Mouse (Mus musculus) Muller cell, postnatal 12 days (primary cell): ENCODE results near the gene Klhl8.
A peak's percentile ranks its signal among the peaks of the same experiment; 100 is the strongest.
"Not testable (repeated sequence)": the region's sequence is repeated elsewhere in the genome, so short reads cannot be mapped to it uniquely, and the experiment has no call there.

ENCODE experiments used
- DNase-seq: peaks from one replicate; pipeline ENCODE4 v3.0.0-alpha.2; 2015; ENCODE audit errors: inconsistent ontology term

Gene Klhl8

GRCm38 (mm10) chr5:103910748-103911409 lies at the start of gene Klhl8:
Gene Klhl8 (minus strand): TSS chr5:103911259.
- DNase-seq, result peak; percentile 95

DNA sequence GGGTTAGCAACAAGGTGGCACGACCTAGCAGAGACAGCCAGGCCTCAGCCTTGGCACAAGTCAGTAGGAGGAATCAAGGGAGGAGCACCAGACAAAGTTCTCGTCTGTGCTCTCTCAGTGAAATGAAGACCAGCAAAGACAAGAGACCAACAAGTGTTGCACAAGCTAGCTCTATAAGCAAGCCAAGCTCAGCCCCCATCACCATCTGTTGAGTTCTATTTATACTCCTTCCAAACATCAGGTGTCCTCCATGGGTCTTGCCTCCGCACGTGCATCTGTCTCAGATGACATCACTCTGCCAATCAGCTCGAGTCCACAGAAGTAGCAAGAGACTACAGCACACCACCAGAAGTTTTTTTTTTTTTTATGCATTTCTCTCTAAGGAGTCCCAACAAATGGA lies 43.6 kb upstream of the Klhl8 start:
- no peak for DNase-seq

DNA sequence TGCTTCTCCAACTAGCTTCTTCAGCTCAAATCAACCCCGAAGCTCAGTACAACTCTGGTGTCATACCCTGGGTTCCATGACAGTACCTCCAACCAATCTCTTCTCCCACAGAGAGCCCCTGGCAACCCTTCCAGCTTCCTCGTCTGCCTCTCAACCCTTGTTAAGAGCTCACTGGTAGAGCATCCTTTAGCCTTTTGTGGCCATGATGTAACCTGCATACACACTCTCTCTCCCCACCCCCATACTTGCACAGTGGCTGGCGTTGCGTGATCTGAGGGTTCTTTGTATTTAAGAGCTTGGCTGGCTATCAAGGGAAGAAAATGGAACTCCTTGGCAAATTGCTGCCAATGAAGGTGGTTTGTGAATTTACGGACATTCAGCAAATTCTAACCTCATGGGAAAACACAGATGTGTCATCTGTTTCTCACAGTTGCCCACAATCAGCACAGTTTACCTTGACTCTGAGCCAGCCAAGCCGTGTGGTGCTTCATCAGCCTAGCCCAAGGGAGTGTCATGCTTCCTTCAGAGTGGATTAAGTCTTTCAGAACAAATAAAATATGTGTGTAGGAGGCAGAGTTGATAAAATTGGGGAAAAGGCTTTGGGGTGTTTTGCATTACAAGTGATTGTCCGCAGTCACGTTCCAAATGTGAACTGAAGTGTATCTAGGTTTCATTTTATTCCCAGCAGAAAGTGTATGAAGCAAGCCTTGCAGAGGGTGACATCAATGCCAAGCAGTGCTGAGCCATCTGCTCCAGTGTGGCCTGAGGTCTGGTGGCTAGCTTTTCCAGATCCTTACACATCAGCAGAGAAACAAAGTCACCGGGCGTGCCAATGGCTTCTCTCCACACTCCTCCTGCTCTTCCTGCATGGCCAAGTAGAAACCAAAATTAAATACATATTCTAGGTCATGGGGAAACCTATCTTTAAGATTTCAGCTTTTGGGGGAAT lies 42.4 kb upstream of the Klhl8 start:
- peak; percentile 40 for DNase-seq

GRCm38 (mm10) chr5:103950138-103950537 lies 39.1 kb upstream of the Klhl8 start:
- DNase-seq, result not testable (repeated sequence)

- peak; percentile 73 for DNase-seq
These were observed 32.1 kb upstream of the Klhl8 start for GRCm38 (mm10) chr5:103943183-103943582.

DNA sequence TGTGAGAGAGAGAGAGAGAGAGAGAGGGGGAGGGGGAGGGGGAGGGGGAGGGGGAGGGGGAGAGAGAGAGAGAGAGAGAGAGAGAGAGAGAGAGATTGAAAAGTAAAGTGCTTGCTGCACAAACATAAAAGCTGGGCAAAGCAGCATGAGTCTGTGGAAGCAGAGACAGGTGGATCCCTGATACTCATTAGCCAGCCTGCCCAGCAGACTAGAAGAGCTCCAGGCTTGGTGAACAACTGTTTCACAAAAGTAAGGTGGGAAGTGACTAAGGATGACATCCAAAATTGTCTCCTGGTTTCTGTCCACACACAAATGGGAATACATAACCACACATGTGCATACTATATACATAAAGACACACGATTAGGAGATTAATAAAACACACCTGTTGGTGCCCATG lies 28.8 kb upstream of the Klhl8 start:
- no peak for DNase-seq

GRCm38 (mm10) chr5:103939350-103939652 lies 28.2 kb upstream of the Klhl8 start:
- DNase-seq, result no peak

- DNase-seq, result peak; percentile 85
These were observed 27.7 kb upstream of the Klhl8 start for GRCm38 (mm10) chr5:103938547-103939349.

GRCm38 (mm10) chr5:103936906-103937589 lies 26.0 kb upstream of the Klhl8 start:
- DNase-seq, result peak; percentile 25

GRCm38 (mm10) chr5:103931924-103932323 lies 20.9 kb upstream of the Klhl8 start:
- DNase-seq, result not testable (repeated sequence)

- no peak for DNase-seq
These were observed 19.5 kb upstream of the Klhl8 start for GRCm38 (mm10) chr5:103930511-103930910.

GRCm38 (mm10) chr5:103928196-103928550 lies 17.1 kb upstream of the Klhl8 start:
- DNase-seq, result no peak

- peak; percentile 80 for DNase-seq
These were observed 16.6 kb upstream of the Klhl8 start for GRCm38 (mm10) chr5:103927429-103928195.

DNA sequence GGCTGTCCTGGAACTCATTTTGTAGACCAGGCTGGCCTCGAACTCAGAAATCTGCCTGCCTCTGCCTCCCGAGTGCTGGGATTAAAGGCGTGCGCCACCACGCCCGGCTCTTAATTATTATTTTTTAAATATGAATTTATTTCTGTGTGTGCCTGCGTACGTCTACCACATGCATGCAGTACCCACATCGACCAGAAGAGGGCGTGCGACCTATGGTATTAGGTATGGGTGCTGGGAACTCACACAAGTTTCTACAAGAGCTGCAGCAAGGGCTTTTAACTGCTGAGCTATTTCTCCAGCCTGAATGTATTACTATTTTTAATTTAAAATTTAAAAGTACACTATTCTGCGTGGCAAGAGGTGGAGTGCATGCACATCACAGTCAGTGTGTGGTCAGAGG lies 15.3 kb upstream of the Klhl8 start:
- no peak for DNase-seq

DNA sequence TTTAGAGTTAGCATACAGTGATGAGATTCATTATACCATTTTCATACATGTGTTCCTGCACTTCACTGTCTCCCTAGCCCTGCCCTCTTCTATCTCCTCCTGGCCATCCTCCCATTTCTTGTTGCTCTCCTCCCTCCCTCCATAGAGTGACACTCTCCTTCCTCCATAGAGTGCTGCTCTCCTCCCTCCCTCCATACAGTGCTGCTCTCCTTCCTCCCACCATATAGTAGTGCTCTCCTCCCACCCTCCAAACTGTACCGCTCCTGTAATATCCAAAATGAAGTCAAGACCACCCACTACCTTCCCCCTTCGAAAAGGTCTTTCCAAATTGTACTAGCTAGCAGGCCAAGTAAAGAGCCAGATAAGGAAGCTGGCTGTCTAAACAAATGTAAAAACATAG lies 12.7 kb upstream of the Klhl8 start:
- no peak for DNase-seq

DNA sequence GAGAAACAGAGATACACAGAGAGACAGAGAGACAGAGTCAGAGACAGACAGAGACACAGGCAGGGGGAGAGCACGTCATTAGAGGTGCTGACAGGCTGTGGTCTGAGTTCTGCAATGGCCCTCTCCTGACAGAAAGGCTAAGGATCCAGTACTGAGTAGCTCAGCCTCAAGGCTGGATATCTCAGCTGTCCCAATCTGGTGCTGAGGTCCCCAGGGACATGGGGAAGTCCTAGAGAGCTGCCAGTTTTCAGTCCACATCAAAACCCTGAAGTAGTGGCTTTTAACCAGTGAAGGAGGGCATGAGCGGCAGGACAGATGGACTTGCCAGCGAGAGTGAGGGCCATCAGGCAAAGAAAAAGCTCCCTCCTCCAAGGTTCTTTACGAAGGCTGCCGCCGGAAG lies 12.0 kb upstream of the Klhl8 start:
- no peak for DNase-seq

DNA sequence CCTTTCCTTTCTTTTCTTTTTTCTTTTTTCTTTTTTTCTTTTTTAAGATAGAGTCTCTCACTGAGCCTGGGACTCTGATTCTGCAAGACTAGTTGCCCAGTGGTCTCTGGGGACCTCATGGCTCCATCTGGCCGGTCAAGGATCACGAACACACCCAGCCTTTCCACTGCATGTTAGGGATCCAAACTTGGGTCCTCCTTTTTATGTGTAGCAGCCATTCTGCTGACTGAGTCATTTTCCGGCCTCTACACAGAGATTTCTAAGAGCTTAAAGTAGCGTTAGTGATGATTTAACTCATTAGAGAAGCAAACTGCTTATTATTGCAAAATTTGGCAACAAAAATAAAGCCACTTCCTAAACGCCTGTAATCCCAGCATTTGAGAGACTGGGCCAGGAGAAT lies 11.4 kb upstream of the Klhl8 start:
- no peak for DNase-seq

GRCm38 (mm10) chr5:103919497-103919896 lies 8.4 kb upstream of the Klhl8 start:
- DNase-seq, result no peak

- DNase-seq, result no peak
These were observed 7.2 kb upstream of the Klhl8 start for GRCm38 (mm10) chr5:103918233-103918632.

- no peak for DNase-seq
These were observed 6.4 kb upstream of the Klhl8 start for GRCm38 (mm10) chr5:103917357-103917895.
